Comparison of ENCODE assay signal across 15 mouse cellular contexts in genomic region chr2:145971237-145972010, GRCm38 (mm10). TPM values are rescaled to one million over a fixed set of nuclear protein-coding genes. Genes with fewer than 3 reads are reported as not detected.
A peak's percentile ranks its signal among the peaks of the same experiment; 100 is the strongest.
DNase-seq lines count a peak whose midpoint lies in the region; ATAC-seq and TF ChIP-seq lines count a peak whose summit lies in the region.
"Had no signal": no experiment of that assay in that cellular context is flagged by ENCODE, and none has a peak within 500 bp of the region (broad histone marks: within the 10 kb centered on the region; RNA-seq: fewer than 3 reads in every experiment).

No protein-coding gene starts in this region.

- no peak overlapping the region for H3K9ac ChIP-seq in forebrain, embryonic 13.5 days
- H3K9ac ChIP-seq in forebrain, embryonic 12.5 days = no peak overlapping the region
- no peak overlapping the region for H3K9ac ChIP-seq in midbrain, postnatal 0 days (replicated peaks; ENCODE audit: low read length, poor library complexity, severe bottlenecking)
- H3K9ac ChIP-seq in midbrain, embryonic 13.5 days (replicated peaks) = no peak overlapping the region
- no peak overlapping the region for H3K9ac ChIP-seq in neural tube, embryonic 14.5 days (replicated peaks; ENCODE audit: low read depth, low read length)
- H3K9ac ChIP-seq: embryonic facial prominence, embryonic 12.5 days; limb, embryonic 13.5 days had no signal

- DNase-seq in midbrain, postnatal 0 days (ENCODE audit: low spot score) = peak; percentile 89
- peak; percentile 72 to 77 for DNase-seq in cerebellum, postnatal 36 days
- no peak for DNase-seq in adipocyte (ENCODE audit: low spot score)
- DNase-seq in spleen, postnatal 10 days (ENCODE audit: low spot score in 2 of 2) = no peak
- DNase-seq: adrenal gland, postnatal 10 days; kidney, adult 2 months; lung, adult 18-20 months had no signal

- H3K36me3 ChIP-seq in forebrain, embryonic 13.5 days (ENCODE audit: poor library complexity, severe bottlenecking) = no peaks in the 10 kb centered on the region
- no peaks in the 10 kb centered on the region for H3K36me3 ChIP-seq in forebrain, embryonic 12.5 days (replicated peaks)
- no peaks in the 10 kb centered on the region for H3K36me3 ChIP-seq in midbrain, postnatal 0 days (ENCODE audit: insufficient read depth, low read length)
- H3K36me3 ChIP-seq in midbrain, embryonic 13.5 days = no peaks in the 10 kb centered on the region
- H3K36me3 ChIP-seq in neural tube, embryonic 14.5 days (ENCODE audit: control insufficient read depth, insufficient read depth, low read length) = no peaks in the 10 kb centered on the region
- H3K36me3 ChIP-seq: embryonic facial prominence, embryonic 12.5 days; limb, embryonic 13.5 days had no signal

- H3K4me1 ChIP-seq in forebrain, embryonic 13.5 days = no peaks in the 10 kb centered on the region
- no peaks in the 10 kb centered on the region for H3K4me1 ChIP-seq in forebrain, embryonic 12.5 days
- no peaks in the 10 kb centered on the region for H3K4me1 ChIP-seq in midbrain, postnatal 0 days (ENCODE audit: insufficient read depth, low read length)
- no peaks in the 10 kb centered on the region for H3K4me1 ChIP-seq in midbrain, embryonic 13.5 days (replicated peaks)
- no peaks in the 10 kb centered on the region for H3K4me1 ChIP-seq in neural tube, embryonic 14.5 days (ENCODE audit: control insufficient read depth, insufficient read depth, low read length)
- H3K4me1 ChIP-seq: embryonic facial prominence, embryonic 12.5 days; limb, embryonic 13.5 days had no signal

- 0 out of 2 replicates have a peak overlapping the region, but pooled peaks have one; percentile 49 for H3K27ac ChIP-seq in forebrain, embryonic 13.5 days
- H3K27ac ChIP-seq in forebrain, embryonic 12.5 days = no peak overlapping the region
- H3K27ac ChIP-seq in midbrain, postnatal 0 days (ENCODE audit: low read depth, low read length) = no peak overlapping the region
- H3K27ac ChIP-seq in midbrain, embryonic 13.5 days = no peak overlapping the region
- H3K27ac ChIP-seq in neural tube, embryonic 14.5 days (ENCODE audit: low read depth, low read length) = 0 out of 2 replicates have a peak overlapping the region, but pooled peaks have one; percentile 1
- H3K27ac ChIP-seq: embryonic facial prominence, embryonic 12.5 days; limb, embryonic 13.5 days; macrophage had no signal

- TF ChIP-seq CTCF in midbrain, postnatal 0 days (IDR thresholded peaks at IDR 0.05) = no peak

- H3K9me3 ChIP-seq in forebrain, embryonic 13.5 days (replicated peaks) = no peaks in the 10 kb centered on the region
- H3K9me3 ChIP-seq in forebrain, embryonic 12.5 days = no peaks in the 10 kb centered on the region
- no peaks in the 10 kb centered on the region for H3K9me3 ChIP-seq in midbrain, postnatal 0 days (ENCODE audit: low read length)
- no peaks in the 10 kb centered on the region for H3K9me3 ChIP-seq in midbrain, embryonic 13.5 days
- H3K9me3 ChIP-seq in neural tube, embryonic 14.5 days (ENCODE audit: control insufficient read depth, low read length) = no peaks in the 10 kb centered on the region
- H3K9me3 ChIP-seq: embryonic facial prominence, embryonic 12.5 days; limb, embryonic 13.5 days had no signal

- H3K4me2 ChIP-seq in forebrain, embryonic 13.5 days = no peak overlapping the region
- no peak overlapping the region for H3K4me2 ChIP-seq in forebrain, embryonic 12.5 days
- H3K4me2 ChIP-seq in midbrain, postnatal 0 days (ENCODE audit: low read depth, low read length, poor library complexity, severe bottlenecking) = no peak overlapping the region
- H3K4me2 ChIP-seq in midbrain, embryonic 13.5 days (replicated peaks) = no peak overlapping the region
- no peak overlapping the region for H3K4me2 ChIP-seq in neural tube, embryonic 14.5 days (ENCODE audit: low read depth, low read length)
- H3K4me2 ChIP-seq: embryonic facial prominence, embryonic 12.5 days; limb, embryonic 13.5 days had no signal

- 0 out of 2 replicates have a peak, but pooled peaks cover 2% of the 10 kb centered on the region for H3K27me3 ChIP-seq in forebrain, embryonic 13.5 days
- H3K27me3 ChIP-seq in forebrain, embryonic 12.5 days = peaks cover 3% of the 10 kb centered on the region; the same call in 1 of the 2 replicates
- H3K27me3 ChIP-seq in midbrain, postnatal 0 days (ENCODE audit: insufficient read depth, low read length) = no peaks in the 10 kb centered on the region
- H3K27me3 ChIP-seq in midbrain, embryonic 13.5 days = peaks cover 9% of the 10 kb centered on the region; the same call in 1 of the 2 replicates
- no peaks in the 10 kb centered on the region for H3K27me3 ChIP-seq in neural tube, embryonic 14.5 days (ENCODE audit: control insufficient read depth, insufficient read depth, low read length)
- H3K27me3 ChIP-seq: embryonic facial prominence, embryonic 12.5 days; limb, embryonic 13.5 days had no signal

- 85% methylated on average over 20 of the region's 20 CpGs for WGBS in forebrain, embryonic 13.5 days
- WGBS in forebrain, embryonic 12.5 days = 89% methylated on average over 20 of the region's 20 CpGs
- WGBS in midbrain, postnatal 0 days = 85% methylated on average over 20 of the region's 20 CpGs
- 91% methylated on average over 20 of the region's 20 CpGs for WGBS in midbrain, embryonic 13.5 days
- 76% methylated on average over 20 of the region's 20 CpGs for WGBS in neural tube, embryonic 14.5 days

- peak; percentile 74 for ATAC-seq in forebrain, embryonic 13.5 days
- no peak for ATAC-seq in forebrain, embryonic 12.5 days (ENCODE audit: low FRiP score)
- no peak for ATAC-seq in midbrain, postnatal 0 days (ENCODE audit: low FRiP score)
- ATAC-seq in midbrain, embryonic 13.5 days = no peak
- no peak for ATAC-seq in neural tube, embryonic 14.5 days (ENCODE audit: low read depth)
- ATAC-seq: Patski had no signal

- no peak overlapping the region for H3K4me3 ChIP-seq in forebrain, embryonic 13.5 days
- no peak overlapping the region for H3K4me3 ChIP-seq in forebrain, embryonic 12.5 days (replicated peaks)
- H3K4me3 ChIP-seq in midbrain, postnatal 0 days (ENCODE audit: low read depth, low read length) = no peak overlapping the region
- H3K4me3 ChIP-seq in midbrain, embryonic 13.5 days (replicated peaks) = no peak overlapping the region
- H3K4me3 ChIP-seq in neural tube, embryonic 14.5 days (ENCODE audit: low read depth, low read length) = no peak overlapping the region
- H3K4me3 ChIP-seq: embryonic facial prominence, embryonic 12.5 days; limb, embryonic 13.5 days had no signal

RNA-seq across cellular contexts. Expression of gene Crnkl1, which starts 36.6 kb away (rescaled TPM):
- polyA plus RNA-seq in forebrain, embryonic 13.5 days (2015; fragmentation: Nextera tagmentation; extraction: Ambion mirVana) = 35.0 and 35.5 TPM in 2 replicates
- polyA plus RNA-seq in forebrain, embryonic 12.5 days (2016; fragmentation: Nextera tagmentation; extraction: Ambion mirVana) = 37.9 and 41.7 TPM in 2 replicates
- total RNA-seq in midbrain, postnatal 0 days (2014; rRNA removed) = 13.7 and 16.2 TPM in 2 replicates
- polyA plus RNA-seq in midbrain, postnatal 0 days (2015; fragmentation: Nextera tagmentation; extraction: Ambion mirVana) = 13.2 and 15.5 TPM in 2 replicates
- polyA plus RNA-seq in midbrain, embryonic 13.5 days (2015; fragmentation: Nextera tagmentation; extraction: Ambion mirVana) = 33.5 and 35.6 TPM in 2 replicates
- 26.1 and 28.7 TPM in 2 replicates for polyA plus RNA-seq in neural tube, embryonic 14.5 days (2014; fragmentation: Nextera tagmentation; extraction: Ambion mirVana)

RNA-seq across cellular contexts. Expression of gene Cfap61, which starts 36.8 kb away (rescaled TPM):
- 2.0 and 2.3 TPM in 2 replicates for polyA plus RNA-seq in forebrain, embryonic 13.5 days (2015; fragmentation: Nextera tagmentation; extraction: Ambion mirVana)
- 1.1 and 1.2 TPM in 2 replicates for polyA plus RNA-seq in forebrain, embryonic 12.5 days (2016; fragmentation: Nextera tagmentation; extraction: Ambion mirVana)
- 2.5 and 4.9 TPM in 2 replicates for total RNA-seq in midbrain, postnatal 0 days (2014; rRNA removed)
- 2.7 and 3.7 TPM in 2 replicates for polyA plus RNA-seq in midbrain, postnatal 0 days (2015; fragmentation: Nextera tagmentation; extraction: Ambion mirVana)
- polyA plus RNA-seq in midbrain, embryonic 13.5 days (2015; fragmentation: Nextera tagmentation; extraction: Ambion mirVana) = 1.7 and 1.8 TPM in 2 replicates
- polyA plus RNA-seq in neural tube, embryonic 14.5 days (2014; fragmentation: Nextera tagmentation; extraction: Ambion mirVana) = 2.6 and 4.9 TPM in 2 replicates
- polyA plus RNA-seq: macrophage had no signal

Comparison
In these comparisons a context has a peak if more than half of its experiments do, and no peak if none do; other contexts are left out.
1. H3K27ac ChIP-seq: peak in forebrain, embryonic 13.5 days (single experiment) and neural tube, embryonic 14.5 days (single experiment); none in forebrain, embryonic 12.5 days (single experiment), midbrain, postnatal 0 days (single experiment) and midbrain, embryonic 13.5 days (single experiment).
2. DNase-seq: peak in midbrain, postnatal 0 days (single experiment) and cerebellum, postnatal 36 days (2 of 2); none in adipocyte (single experiment) and spleen, postnatal 10 days (0 of 2).